Mouse (Mus musculus) thymus, adult 2 months (tissue): Measurements from ENCODE around the gene Lgr5. TPM values are rescaled to one million over a fixed set of nuclear protein-coding genes. Genes with fewer than 3 reads are reported as not detected.

Experiments
- DNase-seq: peaks from one replicate; pipeline ENCODE4 v3.0.0; 2021
- H3K27ac ChIP-seq: fragments of 200-500 bp; 2 replicates; pipeline ENCODE4 v1.5.1; 2012; ENCODE audit warnings: low read length, control low read depth; ENCODE audit not compliant: control insufficient read depth, insufficient read depth
- H3K27me3 ChIP-seq: fragments of 200-500 bp; 2 replicates; pipeline ENCODE4 v1.6.1; 2012; ENCODE audit warnings: mild to moderate bottlenecking, low read length, moderate library complexity, mixed read lengths; ENCODE audit not compliant: control insufficient read depth, insufficient read depth
- H3K36me3 ChIP-seq: fragments of 200-500 bp; 2 replicates; pipeline ENCODE4 v1.6.1; 2012; ENCODE audit warnings: mild to moderate bottlenecking, low read length, moderate library complexity; ENCODE audit not compliant: control insufficient read depth, insufficient read depth
- H3K4me1 ChIP-seq: fragments of 200-500 bp; replicated peaks from 2 replicates; pipeline ENCODE4 v1.6.1; 2012; ENCODE audit warnings: low read length; ENCODE audit not compliant: control insufficient read depth, insufficient read depth
- H3K4me3 ChIP-seq: fragments of 200-500 bp; 2 replicates; pipeline ENCODE4 v1.5.1; 2012; ENCODE audit warnings: mild to moderate bottlenecking, low read length, control low read depth, moderate library complexity; ENCODE audit not compliant: control insufficient read depth, insufficient read depth
- CTCF ChIP-seq: fragments of 200-500 bp; IDR thresholded peaks from 2 replicates; pipeline ENCODE4 v1.5.1; 2012; ENCODE audit warnings: mild to moderate bottlenecking, control low read depth, low read length, moderate library complexity, borderline replicate concordance; ENCODE audit not compliant: control insufficient read depth, poor library complexity, insufficient read depth; ENCODE audit errors: extremely low read depth
- POLR2A ChIP-seq: fragments of 200-500 bp; IDR thresholded peaks from 2 replicates; pipeline ENCODE4 v1.6.1; 2012; ENCODE audit warnings: mild to moderate bottlenecking, low read length, control low read depth, moderate library complexity; ENCODE audit not compliant: control insufficient read depth, poor library complexity, insufficient read depth; ENCODE audit errors: extremely low read depth
- WGBS: fragments of 180-500 bp; shearing (Covaris S2); methylation state at CpG from one replicate; pipeline ENCODE4 v1.1.7; 2018; 5-methylcytosine and 5-hydroxymethylcytosine counted together
- polyA plus RNA-seq: library from polyadenylated mRNA; depleted of rRNA; stranded (reverse); fragments of >200 nt; gene quantifications from 2 replicates; pipeline ENCODE4 v1.2.3, GENCODE M21; 2012

The Lgr5 gene
- polyA plus RNA-seq, 1 experiment, result 0.15 TPM

DNA sequence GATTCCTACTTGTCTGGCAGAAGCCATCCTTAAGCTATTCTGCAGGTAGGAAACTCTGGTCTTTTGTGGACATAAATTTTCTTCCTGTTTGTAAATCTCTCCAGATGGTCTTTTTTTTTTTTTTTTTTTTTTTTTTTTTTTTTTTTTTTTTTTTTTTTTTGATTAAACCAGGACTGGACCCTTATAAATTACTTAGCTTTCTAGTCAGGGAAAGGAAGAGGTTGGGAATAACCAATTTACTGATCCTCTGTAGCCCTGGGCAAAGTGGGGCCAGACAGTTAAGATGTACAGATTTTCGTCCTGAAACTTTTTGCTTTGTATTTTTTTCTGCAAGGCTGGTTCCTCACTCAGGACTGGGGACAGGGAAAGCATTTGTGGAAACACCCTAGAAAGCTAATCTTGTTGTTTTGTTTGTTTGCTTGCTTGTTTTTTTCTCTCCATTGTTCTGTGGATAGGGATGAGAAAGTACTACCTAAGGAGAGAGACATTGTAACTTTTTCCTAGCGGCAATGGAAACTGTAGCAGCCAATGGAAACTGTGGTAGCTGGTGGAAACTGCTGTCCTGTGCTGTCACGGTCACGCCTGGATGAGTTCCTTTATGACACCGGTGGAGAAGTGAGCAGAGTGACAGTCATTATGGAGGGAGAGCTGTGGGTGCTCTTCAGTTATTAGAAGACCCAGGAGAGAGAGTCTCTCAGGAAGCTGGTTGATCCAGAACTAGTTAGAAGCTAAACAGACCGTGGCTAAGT, 114.2 kb downstream of the Lgr5 start:
- no peak overlapping the region for H3K27ac ChIP-seq
- H3K36me3 ChIP-seq, result no peaks in the 10 kb centered on the region
- H3K27me3 ChIP-seq, result no peaks in the 10 kb centered on the region
- 86% methylated on average over 6 of the region's 6 CpGs for WGBS
- H3K4me1 ChIP-seq, result no peaks in the 10 kb centered on the region
- no peak for DNase-seq
- H3K4me3 ChIP-seq, result no peak overlapping the region
- TF ChIP-seq POLR2A, result no peak
- TF ChIP-seq CTCF, result no peak

GRCm38 (mm10) chr10:115470621-115471334, 116.8 kb downstream of the Lgr5 start:
- Histone ChIP-seq H3K36me3 (no peaks in the 10 kb centered on the region), H3K27me3 (no peaks in the 10 kb centered on the region), H3K4me1 (no peaks in the 10 kb centered on the region), H3K4me3 (no peak overlapping the region), H3K27ac (no peak overlapping the region)
- no peak for DNase-seq
- TF ChIP-seq POLR2A (no peak), CTCF (no peak)
- 60% methylated on average over 17 of the region's 17 CpGs for WGBS

DNA sequence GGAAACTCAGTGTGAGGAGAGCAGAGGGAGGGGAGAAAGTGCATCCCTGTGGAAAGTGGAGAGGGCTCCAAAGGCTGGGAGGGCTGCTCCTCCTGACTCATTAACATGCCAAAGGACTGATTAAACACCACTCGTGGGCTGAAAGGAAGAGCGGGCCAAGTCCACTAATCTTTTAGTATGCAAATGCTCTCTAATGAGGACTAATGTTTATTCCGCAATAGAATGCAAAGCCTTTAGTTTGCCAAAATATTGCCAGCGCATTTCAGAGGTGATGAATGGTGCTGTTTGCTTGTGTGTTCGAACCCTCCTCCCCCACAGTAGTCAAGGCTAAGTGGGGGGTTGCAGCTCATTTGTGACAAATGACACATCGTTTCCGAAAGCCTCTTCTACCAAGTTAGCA, 118.5 kb downstream of the Lgr5 start:
- H3K27ac ChIP-seq, result no peak overlapping the region
- DNase-seq, result no peak
- no peaks in the 10 kb centered on the region for H3K27me3 ChIP-seq
- WGBS, result 95% methylated on average over 7 of the region's 7 CpGs
- no peaks in the 10 kb centered on the region for H3K36me3 ChIP-seq
- no peaks in the 10 kb centered on the region for H3K4me1 ChIP-seq
- H3K4me3 ChIP-seq, result no peak overlapping the region
- TF ChIP-seq CTCF, result no peak
- TF ChIP-seq POLR2A, result no peak

DNA sequence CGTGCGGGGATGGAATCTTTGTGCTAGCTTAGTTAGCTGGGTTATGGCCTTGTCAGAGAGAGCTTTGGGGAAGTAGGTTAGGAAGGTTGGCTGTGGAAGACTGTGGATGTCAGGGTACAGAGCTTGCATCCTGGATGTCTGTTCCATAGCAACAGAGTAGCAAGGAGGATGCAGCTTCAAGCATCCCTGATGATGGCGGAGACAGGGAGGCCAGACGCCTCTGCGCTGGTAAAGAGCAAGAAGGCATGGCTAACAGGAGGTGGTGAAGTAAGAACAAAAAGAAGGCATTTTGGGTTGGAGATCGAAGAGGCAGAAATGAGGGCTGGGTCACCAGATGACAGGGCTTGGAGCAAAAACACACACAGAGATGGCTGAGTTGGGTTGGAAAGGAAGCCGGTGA, 118.9 kb downstream of the Lgr5 start:
- DNase-seq, result no peak
- TF ChIP-seq POLR2A (no peak), CTCF (no peak)
- Histone ChIP-seq H3K27me3 (no peaks in the 10 kb centered on the region), H3K36me3 (no peaks in the 10 kb centered on the region), H3K4me1 (no peaks in the 10 kb centered on the region), H3K4me3 (no peak overlapping the region), H3K27ac (no peak overlapping the region)
- 95% methylated on average over 7 of the region's 7 CpGs for WGBS

GRCm38 (mm10) chr10:115467985-115468384, 119.6 kb downstream of the Lgr5 start:
- TF ChIP-seq CTCF, result no peak
- TF ChIP-seq POLR2A, result no peak
- WGBS, result 97% methylated on average over 8 of the region's 8 CpGs
- H3K4me1 ChIP-seq, result no peaks in the 10 kb centered on the region
- no peaks in the 10 kb centered on the region for H3K36me3 ChIP-seq
- H3K27me3 ChIP-seq, result no peaks in the 10 kb centered on the region
- DNase-seq, result no peak
- H3K4me3 ChIP-seq, result no peak overlapping the region
- H3K27ac ChIP-seq, result no peak overlapping the region

- H3K36me3 ChIP-seq, result no peaks in the 10 kb centered on the region
- no peak overlapping the region for H3K27ac ChIP-seq
- no peak overlapping the region for H3K4me3 ChIP-seq
- no peak for DNase-seq
- no peaks in the 10 kb centered on the region for H3K27me3 ChIP-seq
- no peak for TF ChIP-seq POLR2A
- TF ChIP-seq CTCF, result no peak
- WGBS, result 45% methylated on average over 6 of the region's 6 CpGs
- no peaks in the 10 kb centered on the region for H3K4me1 ChIP-seq
These were observed 121.8 kb downstream of the Lgr5 start for GRCm38 (mm10) chr10:115465778-115466177.
